Mouse (Mus musculus) hematopoietic stem cell, adult 5-6 weeks (primary cell): ENCODE data around the gene Sgcd. TPM values are rescaled to one million over a fixed set of nuclear protein-coding genes. Genes with fewer than 3 reads are reported as not detected.
"Not testable (repeated sequence)": the region's sequence is repeated elsewhere in the genome, so short reads cannot be mapped to it uniquely, and the experiment has no call there.

ENCODE experiments used
- ATAC-seq, 2 experiments: fragments of 125-278 bp in 1 of 2; replicated peaks in 1 of 2; 2 replicates each; pipeline ENCODE4 v1.8.0; 2016 to 2017; ENCODE audit warnings: inconsistent platforms in 2 of 2, mild to moderate bottlenecking in 2 of 2, moderate number of reproducible peaks in 2 of 2, low read depth in 1 of 2, moderate TSS enrichment in 1 of 2; ENCODE audit not compliant: low FRiP score in 2 of 2, poor library complexity in 2 of 2, severe bottlenecking in 2 of 2, insufficient read depth in 1 of 2, low TSS enrichment in 1 of 2
- total RNA-seq: library from RNA; stranded (forward); fragments of 172-1452, 232-1000 nt; gene quantifications from 2 replicates; pipeline ENCODE4 v1.2.3, GENCODE M21; 2017

Gene Sgcd
- total RNA-seq, 1 experiment from 2014 or later: not detected

DNA sequence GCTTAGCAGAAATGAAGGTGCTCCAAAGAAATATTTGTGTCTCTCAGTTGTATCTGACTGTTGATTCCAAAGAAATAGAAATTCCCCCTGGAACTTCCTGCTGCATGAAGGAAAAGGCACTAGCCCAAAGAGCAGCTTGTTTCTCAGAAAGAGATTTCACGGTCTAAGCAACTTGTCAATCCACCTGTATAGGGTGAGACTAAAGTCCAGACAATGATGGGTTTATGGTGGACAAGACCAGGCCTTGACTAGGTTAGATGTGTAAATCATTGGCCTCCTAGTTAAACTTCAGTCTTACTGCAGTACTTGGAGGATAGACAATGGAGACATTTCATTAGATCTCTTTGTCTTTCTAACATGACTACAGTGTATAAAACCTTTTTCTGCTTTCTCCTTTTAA is 420.3 kb downstream of the Sgcd start:
- no peak for ATAC-seq

DNA sequence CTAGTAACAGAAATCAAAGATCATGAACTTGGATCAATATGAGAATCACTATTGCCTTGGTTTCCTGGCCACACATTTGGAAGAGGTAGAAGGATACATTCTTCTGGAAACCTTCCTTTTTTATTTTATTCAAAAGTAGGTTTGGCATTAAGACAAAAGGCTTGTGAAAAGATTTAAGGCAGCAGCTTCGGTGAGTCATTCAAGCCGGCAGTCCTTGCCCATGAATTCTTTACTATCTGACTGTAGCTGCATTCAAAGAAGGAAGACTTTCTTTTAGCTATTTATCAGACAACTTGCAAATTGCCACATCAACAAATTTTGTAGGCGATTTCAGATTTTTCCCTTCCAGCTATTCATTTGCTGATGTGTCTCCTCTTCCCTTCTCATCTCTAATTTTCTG is 422.6 kb downstream of the Sgcd start:
- no peak for ATAC-seq

DNA sequence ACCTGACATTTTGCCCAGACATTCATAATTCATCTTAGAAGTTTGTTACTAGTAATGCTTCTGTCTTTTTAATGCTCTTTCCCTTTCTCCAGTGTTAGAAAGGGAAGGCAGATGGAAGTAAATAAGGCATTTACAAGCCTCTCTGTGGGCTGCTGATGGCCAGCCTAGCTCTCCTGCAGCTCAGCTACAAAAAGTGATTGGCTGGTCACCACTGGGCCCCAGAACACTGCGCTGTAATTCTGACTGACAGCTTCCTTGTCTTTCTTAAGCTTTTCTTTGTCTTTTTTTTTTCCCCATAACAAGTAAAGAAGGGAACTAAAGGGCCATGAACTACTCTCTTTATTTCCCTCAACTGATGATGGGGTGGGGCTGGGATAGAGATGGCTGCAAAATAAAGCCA is 463.9 kb downstream of the Sgcd start:
- no peak for ATAC-seq

DNA sequence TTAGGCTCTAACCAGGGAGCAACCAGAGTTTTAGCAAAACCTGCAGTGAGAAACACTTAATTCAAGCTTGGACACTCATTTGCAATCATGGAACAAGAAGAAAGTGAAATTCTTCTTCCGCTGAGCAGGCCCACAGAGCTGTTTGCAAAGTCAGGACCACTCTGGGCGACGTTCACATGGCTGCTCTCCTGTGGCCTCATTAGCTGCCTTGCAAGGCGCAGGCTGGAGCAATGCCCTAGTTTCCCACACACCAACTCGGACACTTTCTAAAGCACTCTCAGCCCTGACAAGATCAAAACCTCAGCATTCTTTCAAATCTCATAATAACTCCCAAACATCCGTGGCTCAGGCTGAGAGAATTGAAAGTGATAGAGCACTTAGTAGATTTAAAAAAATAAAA is 480.7 kb downstream of the Sgcd start:
- ATAC-seq: no peak

DNA sequence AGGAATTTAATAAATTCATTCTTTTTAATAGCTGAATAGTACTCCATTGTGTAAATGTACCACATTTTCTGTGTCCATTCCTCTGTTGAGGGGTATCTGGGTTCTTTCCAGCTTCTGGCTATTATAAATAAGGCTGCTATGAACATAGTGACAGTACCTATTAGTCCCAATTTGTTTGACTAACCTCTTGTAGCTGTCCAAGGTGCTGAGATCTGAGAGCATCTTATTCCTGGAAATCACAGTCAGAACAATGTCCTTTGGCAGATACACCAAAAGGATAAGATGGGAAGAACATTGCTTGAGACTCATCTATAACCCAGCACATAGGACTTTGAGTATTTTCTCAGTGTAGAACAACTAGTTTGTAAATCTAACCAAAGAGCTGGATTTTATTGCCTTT is 485.5 kb downstream of the Sgcd start:
- not testable (repeated sequence) for ATAC-seq

DNA sequence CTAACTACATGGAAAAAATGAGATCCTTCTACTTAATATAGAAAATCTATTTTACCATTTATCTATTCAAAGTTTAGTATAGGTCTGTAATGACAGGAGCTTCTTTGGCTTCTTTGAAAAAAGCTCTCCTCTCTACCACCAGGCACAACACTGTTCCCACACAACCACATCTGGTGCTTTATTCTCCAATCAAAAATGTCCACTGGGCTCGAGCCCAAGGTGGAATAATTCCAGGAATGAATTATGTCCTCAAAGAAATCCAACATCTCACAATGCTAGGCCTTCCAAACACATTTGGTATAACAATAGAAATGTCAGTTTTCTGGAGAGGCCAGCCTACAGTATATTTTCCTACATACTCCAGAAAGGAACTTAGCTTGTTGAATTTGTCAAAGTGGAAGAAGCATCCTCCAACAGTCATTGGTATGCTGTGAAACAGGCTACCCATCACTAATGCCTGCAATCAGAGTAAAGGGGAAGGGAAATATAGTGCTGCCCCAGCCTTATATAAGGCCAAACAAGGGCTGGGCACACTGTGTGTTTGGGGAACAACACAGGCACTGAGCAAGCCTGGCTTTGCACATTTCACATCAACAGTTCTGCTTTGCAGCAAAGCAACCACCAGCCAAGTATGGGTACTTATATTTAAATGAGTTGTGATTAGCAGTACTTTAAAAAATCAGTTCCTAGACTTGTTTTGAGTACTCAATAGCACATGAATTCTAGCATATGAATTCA is 515.1 kb downstream of the Sgcd start:
- ATAC-seq: no peak

DNA sequence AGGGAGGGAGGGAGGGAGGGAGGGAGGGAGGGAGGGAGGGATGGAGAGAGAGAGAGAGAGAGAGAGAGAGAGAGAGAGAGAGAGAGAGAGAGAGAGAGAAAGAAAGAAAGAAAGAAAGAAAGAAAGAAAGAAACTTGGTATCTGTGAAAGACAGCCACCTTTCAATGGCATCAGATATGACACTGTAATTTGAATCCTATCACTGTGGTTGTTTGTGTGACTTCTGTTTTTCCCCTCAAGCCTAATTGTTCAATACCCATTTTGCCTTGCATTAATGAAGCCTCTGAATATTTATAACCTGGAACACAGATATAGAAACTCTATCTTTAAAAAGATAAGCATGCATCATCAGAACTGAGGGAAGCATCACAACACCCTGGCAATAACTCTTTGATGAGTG is 528.1 kb downstream of the Sgcd start:
- ATAC-seq: not testable (repeated sequence)

DNA sequence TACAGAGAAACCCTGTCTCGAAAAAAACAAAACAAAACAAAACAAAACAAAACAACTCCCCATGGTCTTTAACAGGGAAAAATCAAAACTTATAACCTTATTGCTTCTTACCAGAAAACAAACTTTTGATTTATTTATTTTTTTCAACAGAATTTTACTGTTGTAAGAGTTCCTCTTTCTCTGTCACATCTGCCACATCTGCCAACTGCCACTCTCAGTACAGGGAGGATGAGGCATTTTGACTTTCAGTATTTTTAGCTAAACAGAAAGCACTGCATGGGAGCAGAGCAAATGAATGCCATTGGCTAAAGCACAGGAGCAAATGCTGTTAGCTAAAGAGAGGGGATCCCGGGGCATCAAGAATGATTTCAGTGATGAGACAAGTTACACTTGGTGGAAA is 528.6 kb downstream of the Sgcd start:
- no peak for ATAC-seq

DNA sequence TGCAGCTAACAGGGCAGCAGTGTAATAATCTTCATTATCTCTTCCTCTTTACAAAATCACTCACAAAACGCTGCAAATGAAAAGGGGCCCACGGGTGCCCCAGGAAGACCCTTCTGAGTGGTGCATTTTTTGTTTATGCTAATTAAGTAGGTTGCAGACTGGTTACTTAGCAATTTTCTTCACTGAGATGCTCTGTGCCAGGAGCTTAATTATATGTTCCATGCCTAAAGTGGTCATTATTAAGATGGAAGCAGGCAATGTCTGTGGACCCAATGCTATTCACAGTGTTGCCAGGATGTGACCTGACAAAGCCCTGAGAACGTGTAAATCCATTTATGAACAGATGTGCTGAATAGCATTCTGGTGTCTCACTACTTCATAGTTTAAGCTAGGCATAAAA is 529.6 kb downstream of the Sgcd start:
- no peak for ATAC-seq

DNA sequence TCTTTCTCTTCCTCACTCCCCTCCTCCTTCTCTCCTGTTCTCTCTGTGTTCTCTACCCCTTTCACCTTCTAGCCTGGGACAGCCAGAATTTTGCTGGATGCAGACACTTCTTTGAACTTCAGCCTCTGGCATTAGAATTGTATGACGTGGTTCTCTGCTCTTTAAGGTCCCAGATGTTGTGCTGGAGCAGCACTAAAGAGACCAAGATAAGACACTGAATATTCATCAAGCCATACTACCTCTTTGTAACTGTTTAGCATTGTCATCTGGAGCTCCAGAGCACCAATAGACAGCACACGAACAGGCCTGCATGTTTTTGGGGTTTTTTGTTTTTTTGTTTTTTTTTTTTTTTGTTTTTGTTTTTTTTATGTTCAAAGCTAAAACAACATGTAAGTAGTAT is 541.0 kb downstream of the Sgcd start:
- no peak for ATAC-seq

DNA sequence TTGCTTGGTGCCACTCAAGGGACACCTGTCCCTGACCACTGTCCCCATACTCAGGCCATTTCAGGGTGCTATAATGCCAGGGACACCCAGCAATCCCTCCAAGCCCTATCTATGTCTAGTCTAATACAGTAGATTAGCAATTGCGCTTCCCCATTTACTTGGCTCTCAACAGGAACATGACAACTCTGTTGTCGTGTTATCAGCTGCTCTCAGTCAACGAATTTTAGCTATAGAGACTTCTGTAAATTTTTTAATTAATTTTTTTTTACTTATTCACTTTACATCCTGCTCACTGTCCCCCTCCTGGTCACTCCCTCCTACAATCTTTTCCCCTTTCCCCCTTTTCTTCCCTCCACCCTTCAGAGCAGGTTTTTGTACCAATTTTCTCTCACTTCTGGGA is 542.4 kb downstream of the Sgcd start:
- no peak for ATAC-seq

DNA sequence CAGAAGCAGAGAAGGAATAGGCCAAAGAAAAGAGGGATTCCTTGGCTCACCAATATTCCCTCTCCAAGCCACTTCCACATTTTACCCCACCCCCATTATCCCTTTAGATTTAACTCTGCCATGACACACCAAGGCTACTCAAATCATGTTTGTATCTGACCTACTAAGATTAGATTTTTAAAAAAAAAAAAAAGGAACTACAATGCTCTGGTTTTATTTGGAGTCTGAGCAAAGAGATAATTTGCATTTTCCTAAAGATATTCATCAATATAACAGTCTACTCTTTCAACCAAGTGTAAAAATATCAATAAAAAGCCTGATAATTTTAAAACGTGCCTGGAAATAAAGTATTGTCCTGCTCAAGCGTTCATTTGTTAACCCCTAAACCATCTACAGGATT is 543.1 kb downstream of the Sgcd start:
- no peak for ATAC-seq

DNA sequence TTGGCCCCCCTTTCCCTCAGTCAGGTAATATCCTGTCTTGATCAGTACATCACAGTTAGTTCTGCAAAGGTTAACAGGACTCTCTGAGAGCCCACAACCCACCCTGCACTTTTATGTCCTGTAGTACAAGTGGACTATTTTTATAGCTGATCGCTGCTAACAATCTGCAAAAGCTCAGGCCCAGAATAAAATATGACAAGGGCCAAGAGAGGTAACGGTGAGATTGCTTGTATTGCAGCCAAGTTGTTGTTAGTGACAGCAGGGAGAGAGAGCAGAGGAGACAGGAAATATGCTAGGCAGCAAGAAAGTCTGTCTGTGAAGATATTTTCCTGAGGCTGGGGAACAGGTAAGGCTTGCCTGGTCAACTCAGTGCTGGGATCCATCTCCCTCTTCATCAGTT is 546.5 kb downstream of the Sgcd start:
- no peak for ATAC-seq

DNA sequence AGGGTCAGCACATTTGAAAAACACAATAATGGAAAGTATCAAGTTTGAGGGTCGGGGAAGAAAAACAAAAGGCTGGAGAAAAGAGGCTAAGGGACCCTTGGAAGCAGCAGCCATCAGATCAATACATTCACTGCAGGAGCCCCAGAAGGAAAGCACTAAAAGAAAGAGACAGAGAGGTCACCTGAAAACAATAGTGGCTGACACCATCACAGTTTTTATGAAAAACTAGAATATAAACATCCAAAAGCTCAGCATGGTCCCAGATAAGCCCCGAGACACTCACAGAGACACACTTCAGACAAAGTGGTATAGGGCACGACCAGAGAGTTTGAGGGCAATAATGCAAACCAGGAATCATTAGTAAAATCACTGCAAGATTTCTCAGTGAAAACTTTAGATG is 589.2 kb downstream of the Sgcd start:
- no peak for ATAC-seq

DNA sequence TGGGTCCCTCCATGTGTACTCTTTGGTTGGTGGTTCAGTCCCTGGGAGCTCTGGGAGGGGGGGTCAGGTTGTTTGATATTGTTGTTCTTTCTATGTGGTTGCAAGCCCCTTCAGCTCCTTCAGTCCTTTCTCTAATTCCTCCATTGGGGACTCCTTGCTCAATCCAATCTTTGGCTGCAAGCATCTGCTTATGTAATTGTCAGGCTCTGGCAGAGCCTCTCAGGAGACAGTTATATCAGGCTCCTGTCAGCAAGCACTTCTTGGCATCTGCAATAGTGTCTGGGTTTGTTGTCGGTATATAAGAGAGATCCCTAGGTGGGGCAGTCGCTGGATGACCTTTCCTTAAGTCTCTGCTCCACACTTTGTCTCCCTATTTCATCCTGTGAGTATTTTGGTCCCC is 598.0 kb downstream of the Sgcd start:
- not testable (repeated sequence) for ATAC-seq

DNA sequence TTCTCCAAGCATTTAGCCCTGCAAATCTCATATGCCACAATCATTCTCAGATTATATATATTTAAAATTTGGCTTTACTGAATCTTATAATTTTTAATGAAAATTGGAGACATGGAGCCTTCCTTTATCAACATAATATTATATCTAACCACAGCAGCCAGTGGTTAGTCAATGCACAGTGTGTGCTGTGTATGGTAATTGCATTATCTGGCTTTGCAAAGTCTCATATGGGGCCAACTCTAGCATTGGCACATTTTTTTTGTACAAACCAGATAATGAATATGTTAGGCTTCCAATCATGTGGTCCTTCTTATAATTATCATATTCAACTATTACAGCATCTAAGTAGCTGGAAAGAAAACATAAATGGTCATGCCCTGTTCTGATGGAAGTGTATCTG is 599.4 kb downstream of the Sgcd start:
- ATAC-seq: no peak

DNA sequence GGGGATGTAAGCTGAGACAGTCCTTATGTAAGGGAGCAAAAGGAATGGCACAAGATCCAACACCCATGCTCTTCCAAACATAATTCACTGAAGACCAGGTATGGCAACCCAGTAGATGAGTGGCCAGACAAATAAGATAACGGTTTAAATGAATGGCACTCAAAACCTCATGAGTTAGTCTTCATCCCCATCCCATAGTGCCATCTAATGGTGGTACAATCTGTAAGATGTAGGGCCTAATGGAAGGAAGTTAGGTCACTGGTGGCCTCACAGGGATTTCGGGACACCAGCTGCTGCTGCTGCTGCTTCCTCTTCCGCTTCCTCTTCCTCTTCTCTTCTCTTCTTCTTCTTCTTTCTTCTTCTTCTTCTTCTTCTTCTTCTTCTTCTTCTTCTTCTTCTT is 601.0 kb downstream of the Sgcd start:
- no peak for ATAC-seq

DNA sequence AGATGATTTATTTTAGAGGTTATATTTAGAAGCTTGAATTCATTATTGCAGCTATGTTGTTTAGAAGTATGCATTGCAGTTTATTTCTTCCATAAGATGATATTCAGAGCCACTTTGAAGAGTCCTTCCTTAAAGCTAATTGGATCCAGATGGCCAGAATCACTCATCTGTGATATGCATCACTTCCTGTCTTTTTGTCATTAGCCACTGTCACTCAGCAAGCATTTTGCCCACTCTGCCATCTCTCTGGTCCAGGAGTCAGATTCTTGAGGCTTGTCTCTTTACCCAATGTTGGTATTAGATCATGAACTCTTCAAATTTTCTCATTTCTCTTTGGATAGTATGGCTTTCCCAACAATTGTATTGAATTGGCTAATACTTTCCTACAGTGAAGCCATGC is 602.6 kb downstream of the Sgcd start:
- ATAC-seq: no peak

DNA sequence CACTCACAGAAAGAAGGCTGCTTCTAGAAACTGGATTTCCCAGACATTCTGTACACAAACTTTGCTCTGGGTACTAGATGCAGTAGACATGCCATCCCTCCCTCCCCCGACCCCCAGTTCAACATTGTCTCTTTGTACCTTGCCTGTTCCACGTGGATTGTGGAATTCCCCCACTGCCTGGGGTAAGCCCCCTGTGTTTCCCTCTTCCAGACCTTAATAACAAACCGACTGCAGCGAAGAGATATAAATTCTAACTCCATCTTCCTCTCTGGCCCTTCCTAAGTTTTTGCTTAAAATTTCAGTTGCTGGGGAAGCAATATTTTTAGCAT is 609.2 kb downstream of the Sgcd start:
- ATAC-seq: no peak
